Mouse (Mus musculus) forebrain, embryonic 16.5 days (tissue): ENCODE results near the gene Tlr4. TPM values are rescaled to one million over a fixed set of nuclear protein-coding genes. Genes with fewer than 3 reads are reported as not detected.

Experiments used
- ATAC-seq: fragments of 200-750 bp; cut with Nextera tagmentation; 2 replicates; pipeline ENCODE4 v1.8.0; 2017; ENCODE audit warnings: mild to moderate bottlenecking, moderate library complexity
- H3K27ac ChIP-seq: fragments of 300-500 bp; sonication (generic); 2 replicates; pipeline ENCODE4 v1.5.1; 2014; ENCODE audit warnings: low read length, control low read depth
- H3K27me3 ChIP-seq: fragments of 300-500 bp; sonication (generic); replicated peaks from 2 replicates; pipeline ENCODE4 v1.6.1; 2014; ENCODE audit warnings: low read length; ENCODE audit not compliant: control insufficient read depth, insufficient read depth
- H3K36me3 ChIP-seq: fragments of 300-500 bp; sonication (generic); 2 replicates; pipeline ENCODE4 v1.6.1; 2014; ENCODE audit not compliant: control insufficient read depth, insufficient read depth
- H3K4me1 ChIP-seq: fragments of 300-500 bp; sonication (generic); replicated peaks from 2 replicates; pipeline ENCODE4 v1.6.1; 2014; ENCODE audit warnings: low read length; ENCODE audit not compliant: control insufficient read depth, insufficient read depth
- H3K4me2 ChIP-seq: fragments of 300-500 bp; sonication (generic); 2 replicates; pipeline ENCODE4 v1.6.1; 2014; ENCODE audit warnings: mild to moderate bottlenecking, low read length, control low read depth
- H3K4me3 ChIP-seq: fragments of 300-500 bp; sonication (generic); replicated peaks from 2 replicates; pipeline ENCODE4 v1.5.1; 2014; ENCODE audit warnings: mild to moderate bottlenecking, low read length, control low read depth
- H3K9ac ChIP-seq: fragments of 300-500 bp; sonication (generic); replicated peaks from 2 replicates; pipeline ENCODE4 v1.6.1; 2014; ENCODE audit warnings: low read depth, low read length, control low read depth
- H3K9me3 ChIP-seq: fragments of 300-500 bp; sonication (generic); 2 replicates; pipeline ENCODE4 v1.6.1; 2016; ENCODE audit warnings: low read length; ENCODE audit not compliant: control insufficient read depth
- WGBS: fragments of 180-500 bp; shearing (Covaris S2); extraction: QIAGEN DNeasy Blood & Tissue Kit; methylation state at CpG from one replicate; pipeline ENCODE4 v1.1.7; 2014; 5-methylcytosine and 5-hydroxymethylcytosine counted together
- polyA plus RNA-seq: library from polyadenylated mRNA; unstranded; fragments of >200 nt; fragmentation: Nextera tagmentation; extraction: Ambion mirVana; gene quantifications from 2 replicates; pipeline ENCODE4 v1.2.1, GENCODE M21; 2015

Gene Tlr4
- polyA plus RNA-seq, 1 experiment from 2014 or later: 0.61 TPM

- no peak overlapping the region for H3K9ac ChIP-seq
- no peaks in the 10 kb centered on the region for H3K9me3 ChIP-seq
- H3K4me1 ChIP-seq: no peaks in the 10 kb centered on the region
- no peaks in the 10 kb centered on the region for H3K36me3 ChIP-seq
- no peak overlapping the region for H3K27ac ChIP-seq
- ATAC-seq: no peak
- no peak overlapping the region for H3K4me3 ChIP-seq
- no peaks in the 10 kb centered on the region for H3K27me3 ChIP-seq
- no peak overlapping the region for H3K4me2 ChIP-seq
- WGBS: 91% methylated on average over 1 of the region's 1 CpGs
Observed at GRCm38 (mm10) chr4:66881496-66881895, 54.1 kb downstream of the Tlr4 start.

DNA sequence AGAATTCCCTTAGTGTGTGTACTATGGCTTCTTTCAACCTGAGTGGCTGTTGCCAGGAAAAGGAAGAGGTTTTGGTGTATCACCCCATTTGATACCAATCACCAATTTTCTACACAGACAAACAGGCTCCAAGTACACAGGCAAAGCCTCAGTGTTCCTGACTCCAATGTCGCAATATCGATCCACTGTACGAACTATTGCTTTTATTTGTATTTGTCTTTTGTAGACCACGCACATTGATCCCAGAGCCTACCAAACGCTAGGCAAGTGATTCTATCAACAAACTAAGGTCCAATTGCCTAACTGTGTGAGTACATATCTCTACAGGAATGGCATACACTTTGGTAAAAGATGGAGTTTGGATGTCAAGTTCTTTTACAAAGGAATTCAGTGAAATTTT lies 55.9 kb downstream of the Tlr4 start:
- Histone ChIP-seq H3K4me1 (no peaks in the 10 kb centered on the region), H3K4me3 (no peak overlapping the region), H3K4me2 (no peak overlapping the region), H3K27ac (no peak overlapping the region), H3K9me3 (no peaks in the 10 kb centered on the region), H3K27me3 (no peaks in the 10 kb centered on the region), H3K36me3 (no peaks in the 10 kb centered on the region), H3K9ac (no peak overlapping the region)
- no peak for ATAC-seq
- 93% methylated on average over 5 of the region's 5 CpGs for WGBS

GRCm38 (mm10) chr4:66894547-66894946 lies 67.2 kb downstream of the Tlr4 start:
- H3K27ac ChIP-seq: no peak overlapping the region
- H3K4me2 ChIP-seq: no peak overlapping the region
- H3K36me3 ChIP-seq: no peaks in the 10 kb centered on the region
- no peaks in the 10 kb centered on the region for H3K9me3 ChIP-seq
- H3K27me3 ChIP-seq: no peaks in the 10 kb centered on the region
- no peaks in the 10 kb centered on the region for H3K4me1 ChIP-seq
- ATAC-seq: peak; percentile 45; the same call in 1 of the 2 replicates
- H3K4me3 ChIP-seq: no peak overlapping the region
- 58% methylated on average over 2 of the region's 2 CpGs for WGBS
- no peak overlapping the region for H3K9ac ChIP-seq

GRCm38 (mm10) chr4:66894981-66895380 lies 67.6 kb downstream of the Tlr4 start:
- Histone ChIP-seq H3K4me2 (no peak overlapping the region), H3K4me3 (no peak overlapping the region), H3K27me3 (no peaks in the 10 kb centered on the region), H3K4me1 (no peaks in the 10 kb centered on the region), H3K9me3 (no peaks in the 10 kb centered on the region), H3K9ac (no peak overlapping the region), H3K27ac (no peak overlapping the region), H3K36me3 (no peaks in the 10 kb centered on the region)
- WGBS: 66% methylated on average over 7 of the region's 7 CpGs
- no peak for ATAC-seq

- ATAC-seq: no peak
- Histone ChIP-seq H3K36me3 (no peaks in the 10 kb centered on the region), H3K4me3 (no peak overlapping the region), H3K9ac (no peak overlapping the region), H3K27ac (no peak overlapping the region), H3K4me1 (no peaks in the 10 kb centered on the region), H3K4me2 (no peak overlapping the region), H3K9me3 (no peaks in the 10 kb centered on the region), H3K27me3 (no peaks in the 10 kb centered on the region)
Observed at GRCm38 (mm10) chr4:66900126-66900525, 72.7 kb downstream of the Tlr4 start.

DNA sequence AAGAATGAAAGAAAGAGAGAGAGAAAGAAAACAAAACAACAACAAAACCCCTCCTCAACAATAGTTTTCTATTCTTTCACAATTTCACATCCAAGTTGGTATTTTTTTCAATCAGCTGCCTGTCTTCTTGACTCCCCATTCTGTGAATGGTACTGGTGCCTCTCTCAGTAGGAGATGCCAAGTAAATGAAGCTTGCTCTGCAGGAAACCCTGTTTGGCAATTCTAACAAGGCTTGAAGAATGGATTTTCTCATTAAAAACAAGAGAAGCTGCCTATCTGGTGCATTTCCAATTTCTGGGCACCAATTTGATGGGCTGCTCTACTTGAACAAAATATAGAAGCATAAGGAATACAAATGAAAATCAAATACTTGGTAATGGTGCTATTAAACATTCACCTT lies 74.1 kb downstream of the Tlr4 start:
- Histone ChIP-seq H3K36me3 (no peaks in the 10 kb centered on the region), H3K4me2 (no peak overlapping the region), H3K27ac (no peak overlapping the region), H3K4me1 (no peaks in the 10 kb centered on the region), H3K4me3 (no peak overlapping the region), H3K9ac (no peak overlapping the region), H3K27me3 (no peaks in the 10 kb centered on the region), H3K9me3 (no peaks in the 10 kb centered on the region)
- no peak; the same call in 1 of the 2 replicates for ATAC-seq

- H3K36me3 ChIP-seq: no peaks in the 10 kb centered on the region
- no peak overlapping the region for H3K27ac ChIP-seq
- H3K4me2 ChIP-seq: no peak overlapping the region
- ATAC-seq: no peak
- no peaks in the 10 kb centered on the region for H3K4me1 ChIP-seq
- no peak overlapping the region for H3K9ac ChIP-seq
- no peak overlapping the region for H3K4me3 ChIP-seq
- no peaks in the 10 kb centered on the region for H3K27me3 ChIP-seq
- no peaks in the 10 kb centered on the region for H3K9me3 ChIP-seq
Observed at GRCm38 (mm10) chr4:66908376-66908775, 81.0 kb downstream of the Tlr4 start.

DNA sequence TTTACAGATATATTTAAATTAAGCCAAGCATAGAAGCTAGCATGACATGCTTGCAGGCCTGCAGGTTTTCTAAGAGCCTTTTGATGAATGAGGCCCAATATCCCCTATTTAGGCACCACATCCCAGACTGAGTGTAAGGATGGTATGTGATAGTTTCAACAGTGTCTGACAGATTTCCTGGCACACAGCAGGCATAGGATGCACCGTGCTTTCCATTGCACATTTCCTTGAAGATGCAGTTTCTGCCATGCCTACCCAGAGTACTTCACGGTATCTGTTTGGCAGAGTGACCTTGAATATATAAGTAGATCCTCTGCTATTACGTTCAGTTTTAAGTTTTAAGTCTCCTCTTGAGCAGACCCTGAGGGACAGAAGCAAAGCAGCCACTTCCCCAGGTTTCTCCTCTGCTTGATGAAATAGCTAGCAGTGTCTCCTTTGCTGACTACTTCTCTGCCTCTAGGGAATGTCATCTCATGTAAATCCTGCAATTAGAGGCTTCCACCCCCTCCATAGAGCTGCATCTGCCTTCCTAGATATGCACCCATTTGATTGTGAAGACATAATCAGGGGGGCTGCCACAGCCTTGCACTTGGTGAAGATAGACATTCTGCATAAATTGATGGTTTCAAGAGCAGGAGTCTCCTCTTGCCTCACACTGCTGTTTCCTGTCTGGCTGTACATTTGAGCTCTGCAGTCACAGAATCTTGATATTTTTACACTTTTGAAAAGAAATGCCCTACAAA lies 92.4 kb downstream of the Tlr4 start:
- Histone ChIP-seq H3K9me3 (no peaks in the 10 kb centered on the region), H3K4me2 (no peak overlapping the region), H3K27ac (no peak overlapping the region), H3K27me3 (no peaks in the 10 kb centered on the region), H3K4me3 (no peak overlapping the region), H3K36me3 (no peaks in the 10 kb centered on the region), H3K4me1 (0 out of 2 replicates have a peak, but pooled peaks cover 3% of the 10 kb centered on the region), H3K9ac (no peak overlapping the region)
- 72% methylated on average over 3 of the region's 3 CpGs for WGBS
- peak; percentile 70 for ATAC-seq

- Histone ChIP-seq H3K36me3 (no peaks in the 10 kb centered on the region), H3K27me3 (no peaks in the 10 kb centered on the region), H3K27ac (no peak overlapping the region), H3K9me3 (no peaks in the 10 kb centered on the region), H3K4me1 (0 out of 2 replicates have a peak, but pooled peaks cover 3% of the 10 kb centered on the region), H3K4me3 (no peak overlapping the region), H3K4me2 (no peak overlapping the region), H3K9ac (no peak overlapping the region)
- ATAC-seq: peak; percentile 71
- 77% methylated on average over 3 of the region's 3 CpGs for WGBS
Observed at GRCm38 (mm10) chr4:66923616-66924276, 96.4 kb downstream of the Tlr4 start.
